Mouse (Mus musculus) right cerebral cortex, adult 18-20 months (tissue): ENCODE measurements around the gene Dscam.

Experiments used
- DNase-seq: peaks from one replicate; pipeline ENCODE4 v3.0.0; 2022; ENCODE audit warnings: mixed read lengths

Gene Dscam

GRCm38 (mm10) chr16:97103046-97103445, 67.5 kb downstream of the Dscam start:
- DNase-seq, result no peak

GRCm38 (mm10) chr16:97100091-97100490, 70.5 kb downstream of the Dscam start:
- DNase-seq, result no peak

GRCm38 (mm10) chr16:97098508-97098907, 72.0 kb downstream of the Dscam start:
- peak; percentile 32 for DNase-seq

GRCm38 (mm10) chr16:97096709-97097108, 73.8 kb downstream of the Dscam start:
- DNase-seq, result peak; percentile 86

- no peak for DNase-seq
Observed at GRCm38 (mm10) chr16:97095496-97095895, 75.1 kb downstream of the Dscam start.

GRCm38 (mm10) chr16:97089339-97089738, 81.2 kb downstream of the Dscam start:
- no peak for DNase-seq

GRCm38 (mm10) chr16:97083694-97084093, 86.9 kb downstream of the Dscam start:
- no peak for DNase-seq

GRCm38 (mm10) chr16:97075920-97076572, 94.5 kb downstream of the Dscam start:
- DNase-seq, result no peak

GRCm38 (mm10) chr16:97075137-97075902, 95.2 kb downstream of the Dscam start:
- DNase-seq, result no peak

GRCm38 (mm10) chr16:97073847-97074246, 96.7 kb downstream of the Dscam start:
- DNase-seq, result no peak

- peak; percentile 27 for DNase-seq
Observed at GRCm38 (mm10) chr16:97072624-97073023, 97.9 kb downstream of the Dscam start.

GRCm38 (mm10) chr16:97066856-97067255, 103.7 kb downstream of the Dscam start:
- DNase-seq, result no peak

- DNase-seq, result no peak
Observed at GRCm38 (mm10) chr16:97062207-97062606, 108.3 kb downstream of the Dscam start.

GRCm38 (mm10) chr16:97061390-97061789, 109.2 kb downstream of the Dscam start:
- no peak for DNase-seq

- no peak for DNase-seq
Observed at GRCm38 (mm10) chr16:97060736-97061135, 109.8 kb downstream of the Dscam start.

GRCm38 (mm10) chr16:97060276-97060675, 110.3 kb downstream of the Dscam start:
- no peak for DNase-seq

GRCm38 (mm10) chr16:97035271-97035670, 135.3 kb downstream of the Dscam start:
- DNase-seq, result no peak

GRCm38 (mm10) chr16:97033540-97034058, 137.0 kb downstream of the Dscam start:
- no peak for DNase-seq

- DNase-seq, result no peak
Observed at GRCm38 (mm10) chr16:97027701-97028100, 142.9 kb downstream of the Dscam start.

- DNase-seq, result no peak
Observed at GRCm38 (mm10) chr16:97026803-97027202, 143.7 kb downstream of the Dscam start.

- no peak for DNase-seq
Observed at GRCm38 (mm10) chr16:97024406-97024805, 146.1 kb downstream of the Dscam start.

GRCm38 (mm10) chr16:97021496-97021895, 149.1 kb downstream of the Dscam start:
- DNase-seq, result no peak

GRCm38 (mm10) chr16:97018304-97018703, 152.2 kb downstream of the Dscam start:
- DNase-seq, result no peak

GRCm38 (mm10) chr16:97017171-97017738, 153.3 kb downstream of the Dscam start:
- DNase-seq, result no peak
